Mouse (Mus musculus) small intestine, adult 2 months (tissue): Measurements from ENCODE around the gene Ucp3. TPM values are rescaled to one million over a fixed set of nuclear protein-coding genes. Genes with fewer than 3 reads are reported as not detected.
"Not testable (repeated sequence)": the region's sequence is repeated elsewhere in the genome, so short reads cannot be mapped to it uniquely, and the experiment has no call there.

Source experiments
- H3K27ac ChIP-seq: fragments of 200-500 bp; 2 replicates; pipeline ENCODE4 v1.5.1; 2012; ENCODE audit warnings: low read depth, low read length, control low read depth, inconsistent platforms; ENCODE audit not compliant: insufficient read depth
- H3K27me3 ChIP-seq: fragments of 200-500 bp; 2 replicates; pipeline ENCODE4 v1.6.1; 2012; ENCODE audit warnings: mild to moderate bottlenecking, moderate library complexity, low read length, inconsistent platforms; ENCODE audit not compliant: control insufficient read depth, insufficient read depth
- H3K36me3 ChIP-seq: fragments of 200-500 bp; 2 replicates; pipeline ENCODE4 v1.6.1; 2012; ENCODE audit warnings: mild to moderate bottlenecking, low read length, control low read depth, inconsistent platforms; ENCODE audit not compliant: control insufficient read depth, insufficient read depth
- H3K4me1 ChIP-seq: fragments of 200-500 bp; 2 replicates; pipeline ENCODE4 v1.6.1; 2012; ENCODE audit warnings: low read length, inconsistent platforms, mixed read lengths; ENCODE audit not compliant: control insufficient read depth, insufficient read depth, insufficient read length
- H3K4me3 ChIP-seq: fragments of 200-500 bp; 2 replicates; pipeline ENCODE4 v1.5.1; 2012; ENCODE audit warnings: low read depth, mild to moderate bottlenecking, control low read depth, inconsistent platforms, low read length, moderate library complexity
- CTCF ChIP-seq: fragments of 200-500 bp; IDR thresholded peaks from 2 replicates; pipeline ENCODE4 v1.5.1; 2012; ENCODE audit warnings: low read depth, mild to moderate bottlenecking, control low read depth, inconsistent platforms, low read length, moderate library complexity, mixed read lengths; ENCODE audit not compliant: insufficient replicate concordance, insufficient read length; ENCODE audit errors: extremely low read depth
- POLR2A ChIP-seq: fragments of 200-500 bp; IDR thresholded peaks from 2 replicates; pipeline ENCODE4 v1.6.1; 2012; ENCODE audit warnings: low read depth, mild to moderate bottlenecking, control low read depth, inconsistent platforms, low read length, moderate library complexity
- WGBS: fragments of 180-500 bp; shearing (Covaris S2); methylation state at CpG from one replicate; pipeline ENCODE4 v1.1.7; 2018; 5-methylcytosine and 5-hydroxymethylcytosine counted together
- polyA plus RNA-seq: library from polyadenylated mRNA; depleted of rRNA; stranded (reverse); fragments of >200 nt; gene quantifications from 2 replicates; pipeline ENCODE4 v1.2.3, GENCODE M21; 2012

Ucp3 gene
- polyA plus RNA-seq, 1 experiment: 0.23 TPM

DNA sequence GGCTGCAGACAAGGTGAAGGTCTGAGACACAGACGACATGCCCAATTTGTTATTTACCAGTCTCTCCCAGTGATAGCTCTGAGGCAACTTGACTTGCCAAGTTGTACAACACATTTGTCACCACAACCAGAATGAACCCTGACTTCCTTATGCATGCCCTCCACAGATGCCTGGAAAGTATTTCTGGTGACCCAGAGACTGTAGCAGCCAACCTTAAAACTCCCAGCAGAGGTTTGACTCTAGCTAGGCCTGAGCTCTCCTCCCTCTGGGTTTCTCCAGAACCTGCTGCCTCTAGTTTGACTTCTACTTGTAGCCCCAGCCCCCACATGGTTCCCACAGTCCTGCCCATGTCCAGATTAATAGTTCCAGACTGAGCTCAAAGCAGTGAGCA lies 1.4 kb upstream of the Ucp3 start:
- WGBS: 97% methylated on average over 1 of the region's 1 CpGs
- peaks cover 3% of the 10 kb centered on the region; the same call in 1 of the 2 replicates for H3K36me3 ChIP-seq
- peaks cover 9% of the 10 kb centered on the region; the same call in 1 of the 2 replicates for H3K4me1 ChIP-seq
- TF ChIP-seq CTCF: no peak
- TF ChIP-seq POLR2A: no peak
- H3K4me3 ChIP-seq: no peak overlapping the region
- H3K27ac ChIP-seq: no peak overlapping the region
- no peaks in the 10 kb centered on the region for H3K27me3 ChIP-seq

DNA sequence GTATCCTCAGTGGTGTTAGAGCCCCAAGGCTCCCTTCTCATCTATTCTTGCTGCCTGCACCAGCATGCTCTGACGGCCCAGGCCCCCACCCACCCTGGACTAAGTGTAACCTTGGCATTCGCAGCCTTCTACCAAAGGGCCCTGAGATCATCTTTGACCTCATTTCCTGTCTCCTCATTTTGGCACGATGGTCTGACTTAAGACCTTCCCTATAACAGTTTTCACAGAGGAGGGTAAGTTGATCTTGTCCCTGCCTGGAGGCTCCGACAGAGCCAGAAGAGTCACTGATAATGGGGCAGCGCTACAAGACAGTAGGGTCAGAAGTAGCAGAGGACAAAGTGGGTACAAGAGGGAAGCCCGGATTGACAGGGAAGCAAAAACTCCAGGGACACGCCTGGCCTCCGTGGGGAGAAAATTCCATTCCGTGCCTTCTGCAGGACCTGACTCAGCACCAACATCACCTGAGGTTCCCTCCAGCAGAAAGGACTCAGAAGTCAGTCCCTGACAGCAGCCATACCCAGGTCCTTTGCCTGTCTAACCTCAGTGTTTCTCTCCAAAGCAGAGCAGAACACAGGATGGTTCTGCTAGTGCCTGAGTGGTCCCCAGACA lies 1.2 kb downstream of the Ucp3 start:
- Histone ChIP-seq H3K4me1 (peaks cover 5% of the 10 kb centered on the region; the same call in 1 of the 2 replicates), H3K4me3 (no peak overlapping the region), H3K27ac (no peak overlapping the region), H3K36me3 (peaks cover 3% of the 10 kb centered on the region; the same call in 1 of the 2 replicates), H3K27me3 (no peaks in the 10 kb centered on the region)
- 75% methylated on average over 9 of the region's 9 CpGs for WGBS
- TF ChIP-seq POLR2A (no peak), CTCF (no peak)

DNA sequence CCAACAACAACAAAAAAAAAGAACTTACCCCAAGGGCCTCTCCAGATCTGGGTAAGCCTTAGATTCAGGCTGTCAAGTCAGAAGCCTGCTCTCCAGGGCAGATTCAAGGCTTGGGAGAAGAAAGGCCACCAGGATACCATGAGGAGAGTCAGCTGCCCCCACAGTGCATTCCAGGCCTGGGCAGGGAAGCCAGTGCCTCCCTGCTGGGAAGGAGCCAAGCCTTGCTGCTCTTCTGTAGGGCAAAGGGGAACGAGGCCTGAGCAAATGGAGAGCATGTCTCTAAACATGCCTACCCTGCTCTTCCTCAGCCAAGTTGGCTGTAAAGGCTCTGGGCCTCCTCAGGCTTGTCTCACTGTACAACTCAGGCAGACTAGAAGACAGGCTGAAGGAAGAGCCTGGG lies 1.9 kb downstream of the Ucp3 start:
- Histone ChIP-seq H3K36me3 (no peaks in the 10 kb centered on the region; the same call in 1 of the 2 replicates), H3K4me3 (no peak overlapping the region), H3K27ac (no peak overlapping the region), H3K27me3 (no peaks in the 10 kb centered on the region), H3K4me1 (peaks cover 5% of the 10 kb centered on the region; the same call in 1 of the 2 replicates)
- 14% methylated on average over 1 of the region's 1 CpGs for WGBS
- TF ChIP-seq POLR2A (no peak), CTCF (no peak)

DNA sequence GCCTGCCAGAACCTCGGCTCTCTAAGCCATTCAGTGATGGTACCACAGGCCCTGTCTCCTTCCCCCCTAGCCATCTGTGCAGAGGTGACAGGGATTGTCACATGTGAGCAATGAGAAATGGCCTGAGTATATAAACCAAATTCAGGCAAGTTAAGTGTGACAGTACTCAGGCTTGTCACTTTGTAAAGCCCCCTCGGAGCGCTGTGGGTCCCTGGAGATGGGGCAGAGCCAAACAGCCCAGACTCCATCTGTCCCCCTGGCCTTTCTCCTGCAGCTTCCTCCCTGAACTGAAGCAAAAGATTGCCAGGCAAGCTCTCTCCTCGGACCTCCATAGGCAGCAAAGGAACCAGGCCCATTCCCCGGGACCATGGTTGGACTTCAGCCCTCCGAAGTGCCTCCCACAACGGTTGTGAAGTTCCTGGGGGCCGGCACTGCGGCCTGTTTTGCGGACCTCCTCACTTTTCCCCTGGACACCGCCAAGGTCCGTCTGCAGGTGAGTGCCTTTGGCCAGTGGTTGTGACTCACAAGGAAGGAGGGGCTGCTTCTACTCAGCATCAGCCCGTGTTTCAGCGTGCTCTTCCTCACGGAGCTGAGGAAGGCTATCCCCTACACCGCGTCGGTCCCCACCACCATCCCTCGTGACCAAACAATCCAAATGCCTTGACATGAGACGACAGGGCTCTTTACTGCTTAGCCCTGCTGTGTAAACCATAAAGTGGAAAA lies 6.5 kb downstream of the Ucp3 start:
- TF ChIP-seq CTCF: no peak
- no peak for TF ChIP-seq POLR2A
- H3K4me1 ChIP-seq: peaks cover 5% of the 10 kb centered on the region; the same call in 1 of the 2 replicates
- no peak overlapping the region for H3K27ac ChIP-seq
- no peak overlapping the region for H3K4me3 ChIP-seq
- WGBS: 75% methylated on average over 20 of the region's 20 CpGs
- H3K36me3 ChIP-seq: no peaks in the 10 kb centered on the region
- no peaks in the 10 kb centered on the region for H3K27me3 ChIP-seq

DNA sequence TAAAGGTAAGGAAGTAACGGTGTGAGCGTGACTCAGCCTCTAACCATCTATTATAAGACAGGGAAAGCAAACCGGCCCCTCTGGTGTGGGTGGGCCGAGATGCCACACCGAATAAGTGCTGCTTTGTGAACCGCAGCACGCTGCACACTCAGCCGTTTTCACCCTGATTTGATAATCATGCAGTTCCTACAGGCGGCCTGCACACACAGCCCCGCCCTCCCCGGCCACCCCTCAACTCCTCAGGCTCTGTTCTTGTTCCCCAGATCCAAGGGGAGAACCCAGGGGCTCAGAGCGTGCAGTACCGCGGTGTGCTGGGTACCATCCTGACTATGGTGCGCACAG lies 7.0 kb downstream of the Ucp3 start:
- TF ChIP-seq CTCF (no peak), POLR2A (no peak)
- H3K4me3 ChIP-seq: no peak overlapping the region
- 63% methylated on average over 15 of the region's 15 CpGs for WGBS
- H3K27ac ChIP-seq: no peak overlapping the region
- no peaks in the 10 kb centered on the region for H3K27me3 ChIP-seq
- no peaks in the 10 kb centered on the region for H3K36me3 ChIP-seq
- peaks cover 3% of the 10 kb centered on the region; the same call in 1 of the 2 replicates for H3K4me1 ChIP-seq

DNA sequence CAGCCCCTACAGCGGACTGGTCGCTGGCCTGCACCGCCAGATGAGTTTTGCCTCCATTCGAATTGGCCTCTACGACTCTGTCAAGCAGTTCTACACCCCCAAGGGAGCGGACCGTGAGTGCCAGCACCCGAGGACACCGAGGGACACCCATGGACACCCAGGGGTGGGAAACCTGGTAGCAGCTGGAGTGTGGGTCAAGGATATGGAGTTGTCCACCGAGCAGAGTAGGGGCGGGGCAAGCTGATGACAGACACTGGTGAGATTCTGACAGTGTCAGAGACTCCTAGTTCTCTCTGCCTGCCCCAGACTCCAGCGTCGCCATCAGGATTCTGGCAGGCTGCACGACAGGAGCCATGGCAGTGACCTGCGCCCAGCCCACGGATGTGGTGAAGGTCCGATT lies 7.4 kb downstream of the Ucp3 start:
- H3K27ac ChIP-seq: no peak overlapping the region
- H3K4me1 ChIP-seq: no peaks in the 10 kb centered on the region
- no peak overlapping the region for H3K4me3 ChIP-seq
- no peaks in the 10 kb centered on the region for H3K36me3 ChIP-seq
- H3K27me3 ChIP-seq: no peaks in the 10 kb centered on the region
- TF ChIP-seq CTCF: no peak
- no peak for TF ChIP-seq POLR2A
- WGBS: 88% methylated on average over 17 of the region's 17 CpGs

DNA sequence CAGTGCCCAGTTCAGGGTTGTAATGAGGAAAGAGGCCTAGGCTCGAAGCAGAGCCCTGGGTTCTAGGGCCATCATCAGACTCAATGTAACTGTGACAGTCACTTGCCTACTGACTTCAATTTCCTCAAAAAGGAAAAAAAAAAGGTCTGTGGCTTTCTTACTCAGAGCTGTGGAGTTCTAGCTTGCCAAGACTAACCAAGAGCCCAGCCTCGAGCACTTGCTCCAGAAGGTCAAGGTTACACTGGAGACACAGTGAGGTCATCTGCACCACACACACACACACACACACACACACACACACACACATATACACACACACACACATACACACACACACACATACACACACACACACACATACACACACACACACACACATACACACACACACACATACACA lies 9.3 kb downstream of the Ucp3 start:
- not testable (repeated sequence) for H3K36me3 ChIP-seq, H3K27ac ChIP-seq, H3K27me3 ChIP-seq, H3K4me1 ChIP-seq, H3K4me3 ChIP-seq
- 70% methylated on average over 2 of the region's 2 CpGs for WGBS
